Comparison of ENCODE assay signal across 24 mouse cellular contexts in the genomic region with DNA sequence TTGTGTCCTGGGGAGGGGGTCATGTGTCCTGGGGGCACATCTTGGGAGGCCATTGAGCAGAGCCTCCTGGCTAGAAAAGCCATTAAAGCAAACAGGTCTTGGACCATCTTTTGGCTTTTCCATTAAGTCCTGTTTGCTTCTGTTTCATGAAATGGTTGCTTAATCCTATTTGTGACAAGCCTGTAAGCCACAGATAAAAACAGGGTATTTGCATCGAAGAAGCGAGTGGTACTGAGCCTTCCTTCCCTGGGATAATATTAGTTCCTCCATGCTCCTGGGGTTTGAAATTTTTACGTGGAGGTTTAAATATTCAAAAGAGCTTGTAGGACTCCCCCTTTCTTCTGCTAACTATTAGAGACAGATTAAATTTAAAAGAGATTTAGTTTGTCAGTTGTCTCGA.
DNase-seq lines count a peak whose midpoint lies in the region; ATAC-seq and TF ChIP-seq lines count a peak whose summit lies in the region.
"Had no signal": no experiment of that assay in that cellular context is flagged by ENCODE, and none has a peak within 500 bp of the region (broad histone marks: within the 10 kb centered on the region; RNA-seq: fewer than 3 reads in every experiment).

No protein-coding gene starts in this region.

- ATAC-seq in forebrain, embryonic 11.5 days (replicated peaks; ENCODE audit: low FRiP score), result no peak
- ATAC-seq in hindbrain, embryonic 14.5 days (ENCODE audit: low FRiP score), result no peak
- ATAC-seq in midbrain, embryonic 13.5 days, result no peak
- no peak for ATAC-seq in midbrain, postnatal 0 days (ENCODE audit: low FRiP score)
- no peak for ATAC-seq in midbrain, embryonic 14.5 days (ENCODE audit: low FRiP score, low TSS enrichment)
- ATAC-seq: intestine, embryonic 15.5 days; Patski had no signal

- H3K9ac ChIP-seq in forebrain, embryonic 11.5 days (ENCODE audit: low read length), result no peak overlapping the region
- H3K9ac ChIP-seq in hindbrain, embryonic 14.5 days, result no peak overlapping the region
- no peak overlapping the region for H3K9ac ChIP-seq in midbrain, embryonic 13.5 days (replicated peaks)
- no peak overlapping the region for H3K9ac ChIP-seq in midbrain, postnatal 0 days (replicated peaks; ENCODE audit: low read length, poor library complexity, severe bottlenecking)
- H3K9ac ChIP-seq in midbrain, embryonic 14.5 days (replicated peaks; ENCODE audit: low read length), result no peak overlapping the region
- H3K9ac ChIP-seq: forebrain, embryonic 12.5 days; heart, embryonic 13.5 days; hindbrain, embryonic 12.5 days; intestine, embryonic 15.5 days had no signal

- H3K9me3 ChIP-seq in forebrain, embryonic 10.5 days, result no peaks in the 10 kb centered on the region
- H3K9me3 ChIP-seq in forebrain, embryonic 11.5 days (ENCODE audit: control insufficient read depth, low read length), result no peaks in the 10 kb centered on the region
- no peaks in the 10 kb centered on the region for H3K9me3 ChIP-seq in hindbrain, embryonic 10.5 days
- H3K9me3 ChIP-seq in hindbrain, embryonic 14.5 days (ENCODE audit: control insufficient read depth, low read length), result no peaks in the 10 kb centered on the region
- no peaks in the 10 kb centered on the region for H3K9me3 ChIP-seq in midbrain, embryonic 13.5 days
- no peaks in the 10 kb centered on the region for H3K9me3 ChIP-seq in midbrain, postnatal 0 days (ENCODE audit: low read length)
- H3K9me3 ChIP-seq in midbrain, embryonic 14.5 days (ENCODE audit: control insufficient read depth, low read length), result no peaks in the 10 kb centered on the region
- H3K9me3 ChIP-seq: forebrain, embryonic 12.5 days; heart, embryonic 10.5 days; heart, embryonic 13.5 days; hindbrain, embryonic 12.5 days; intestine, embryonic 15.5 days had no signal

- H3K27me3 ChIP-seq in forebrain, embryonic 10.5 days (ENCODE audit: poor library complexity, severe bottlenecking), result peaks cover 30% of the 10 kb centered on the region
- no peaks in the 10 kb centered on the region for H3K27me3 ChIP-seq in forebrain, embryonic 11.5 days (ENCODE audit: control insufficient read depth, insufficient read depth, low read length)
- H3K27me3 ChIP-seq in hindbrain, embryonic 10.5 days (ENCODE audit: insufficient read depth, poor library complexity, severe bottlenecking), result peaks cover 36% of the 10 kb centered on the region
- H3K27me3 ChIP-seq in hindbrain, embryonic 14.5 days (ENCODE audit: control insufficient read depth, insufficient read depth, low read length), result no peaks in the 10 kb centered on the region
- H3K27me3 ChIP-seq in midbrain, embryonic 13.5 days, result 0 out of 2 replicates have a peak, but pooled peaks cover 3% of the 10 kb centered on the region
- no peaks in the 10 kb centered on the region for H3K27me3 ChIP-seq in midbrain, postnatal 0 days (ENCODE audit: insufficient read depth, low read length)
- H3K27me3 ChIP-seq in midbrain, embryonic 14.5 days (ENCODE audit: control insufficient read depth, insufficient read depth, low read length), result no peaks in the 10 kb centered on the region; the same call in 1 of the 2 replicates
- H3K27me3 ChIP-seq: forebrain, embryonic 12.5 days; intestine, embryonic 15.5 days; Patski had no signal

- no peak overlapping the region for H3K4me3 ChIP-seq in forebrain, embryonic 10.5 days
- H3K4me3 ChIP-seq in forebrain, embryonic 11.5 days (ENCODE audit: low read depth, low read length), result no peak overlapping the region
- H3K4me3 ChIP-seq in hindbrain, embryonic 10.5 days, result no peak overlapping the region
- no peak overlapping the region for H3K4me3 ChIP-seq in hindbrain, embryonic 14.5 days (replicated peaks; ENCODE audit: low read length)
- H3K4me3 ChIP-seq in midbrain, embryonic 13.5 days (replicated peaks), result no peak overlapping the region
- H3K4me3 ChIP-seq in midbrain, postnatal 0 days (ENCODE audit: low read depth, low read length), result no peak overlapping the region
- no peak overlapping the region for H3K4me3 ChIP-seq in midbrain, embryonic 14.5 days (replicated peaks; ENCODE audit: low read depth, low read length)
- H3K4me3 ChIP-seq: forebrain, embryonic 12.5 days; heart, adult 2 months; heart, embryonic 10.5 days; heart, embryonic 13.5 days; hindbrain, embryonic 12.5 days; intestine, embryonic 15.5 days had no signal

- H3K4me1 ChIP-seq in forebrain, embryonic 10.5 days, result peaks cover 44% of the 10 kb centered on the region
- H3K4me1 ChIP-seq in forebrain, embryonic 11.5 days (replicated peaks; ENCODE audit: control insufficient read depth, insufficient read depth, low read length), result peaks cover 6% of the 10 kb centered on the region; the same call in 1 of the 2 replicates
- H3K4me1 ChIP-seq in hindbrain, embryonic 10.5 days (replicated peaks), result peaks cover 48% of the 10 kb centered on the region
- peaks cover 16% of the 10 kb centered on the region; the same call in 1 of the 2 replicates for H3K4me1 ChIP-seq in hindbrain, embryonic 14.5 days (replicated peaks; ENCODE audit: control insufficient read depth, insufficient read depth, low read length)
- H3K4me1 ChIP-seq in midbrain, embryonic 13.5 days (replicated peaks), result peaks cover 47% of the 10 kb centered on the region
- H3K4me1 ChIP-seq in midbrain, postnatal 0 days (ENCODE audit: insufficient read depth, low read length), result no peaks in the 10 kb centered on the region; the same call in 1 of the 2 replicates
- H3K4me1 ChIP-seq in midbrain, embryonic 14.5 days (ENCODE audit: control insufficient read depth, insufficient read depth, low read length), result peaks cover 33% of the 10 kb centered on the region
- H3K4me1 ChIP-seq: intestine, embryonic 15.5 days had no signal

- H3K27ac ChIP-seq in forebrain, embryonic 10.5 days, result peak overlapping the region; percentile 62; the same call in 1 of the 2 replicates
- H3K27ac ChIP-seq in forebrain, embryonic 11.5 days (ENCODE audit: low read depth, low read length), result no peak overlapping the region
- H3K27ac ChIP-seq in hindbrain, embryonic 10.5 days, result peak overlapping the region; percentile 77; the same call in 1 of the 2 replicates
- no peak overlapping the region for H3K27ac ChIP-seq in hindbrain, embryonic 14.5 days
- H3K27ac ChIP-seq in midbrain, embryonic 13.5 days, result peak overlapping the region; percentile 19; the same call in 1 of the 2 replicates
- H3K27ac ChIP-seq in midbrain, postnatal 0 days (ENCODE audit: low read depth, low read length), result no peak overlapping the region
- peak overlapping the region; percentile 64 for H3K27ac ChIP-seq in midbrain, embryonic 14.5 days (replicated peaks; ENCODE audit: low read depth, low read length)
- H3K27ac ChIP-seq: heart, adult 2 months; heart, embryonic 10.5 days; heart, embryonic 13.5 days; intestine, embryonic 15.5 days had no signal

- no peak overlapping the region for H3K4me2 ChIP-seq in forebrain, embryonic 11.5 days (ENCODE audit: low read depth, low read length, severe bottlenecking)
- H3K4me2 ChIP-seq in hindbrain, embryonic 14.5 days (replicated peaks), result no peak overlapping the region
- no peak overlapping the region for H3K4me2 ChIP-seq in midbrain, embryonic 13.5 days (replicated peaks)
- no peak overlapping the region for H3K4me2 ChIP-seq in midbrain, postnatal 0 days (ENCODE audit: low read depth, low read length, poor library complexity, severe bottlenecking)
- no peak overlapping the region for H3K4me2 ChIP-seq in midbrain, embryonic 14.5 days (ENCODE audit: low read length)
- H3K4me2 ChIP-seq: forebrain, embryonic 12.5 days; heart, embryonic 13.5 days; hindbrain, embryonic 12.5 days; intestine, embryonic 15.5 days had no signal

- no peaks in the 10 kb centered on the region for H3K36me3 ChIP-seq in forebrain, embryonic 10.5 days (replicated peaks)
- H3K36me3 ChIP-seq in forebrain, embryonic 11.5 days (ENCODE audit: control insufficient read depth, insufficient read depth, low read length), result no peaks in the 10 kb centered on the region
- no peaks in the 10 kb centered on the region for H3K36me3 ChIP-seq in hindbrain, embryonic 10.5 days
- H3K36me3 ChIP-seq in hindbrain, embryonic 14.5 days (replicated peaks; ENCODE audit: control insufficient read depth, insufficient read depth), result no peaks in the 10 kb centered on the region
- no peaks in the 10 kb centered on the region for H3K36me3 ChIP-seq in midbrain, embryonic 13.5 days
- no peaks in the 10 kb centered on the region for H3K36me3 ChIP-seq in midbrain, postnatal 0 days (ENCODE audit: insufficient read depth, low read length)
- no peaks in the 10 kb centered on the region for H3K36me3 ChIP-seq in midbrain, embryonic 14.5 days (ENCODE audit: control insufficient read depth, insufficient read depth, low read length)
- H3K36me3 ChIP-seq: forebrain, embryonic 12.5 days; heart, embryonic 10.5 days; heart, embryonic 13.5 days; hindbrain, embryonic 12.5 days; intestine, embryonic 15.5 days had no signal

- WGBS in forebrain, embryonic 10.5 days, result 65% methylated on average over 4 of the region's 4 CpGs
- WGBS in forebrain, embryonic 11.5 days, result 50% methylated on average over 4 of the region's 4 CpGs
- 79% methylated on average over 4 of the region's 4 CpGs for WGBS in hindbrain, embryonic 10.5 days
- 53% methylated on average over 4 of the region's 4 CpGs for WGBS in hindbrain, embryonic 14.5 days
- WGBS in midbrain, embryonic 13.5 days, result 24% methylated on average over 4 of the region's 4 CpGs
- 16% methylated on average over 4 of the region's 4 CpGs for WGBS in midbrain, postnatal 0 days
- WGBS in midbrain, embryonic 14.5 days, result 12% methylated on average over 4 of the region's 4 CpGs

- no peak for TF ChIP-seq CTCF in midbrain, postnatal 0 days (IDR thresholded peaks at IDR 0.05)

- no peak for DNase-seq in forebrain, embryonic 10.5 days (ENCODE audit: extremely low spot score, low spot score)
- DNase-seq in forebrain, embryonic 11.5 days (ENCODE audit: low spot score), result no peak
- DNase-seq in hindbrain, embryonic 10.5 days (ENCODE audit: low spot score), result no peak
- DNase-seq in hindbrain, embryonic 14.5 days (ENCODE audit: low spot score), result no peak
- no peak for DNase-seq in midbrain, postnatal 0 days (ENCODE audit: low spot score)
- peak; percentile 63 for DNase-seq in midbrain, embryonic 14.5 days
- no peak for DNase-seq in cerebellum, postnatal 4 days (ENCODE audit: low spot score in 2 of 2)
- DNase-seq: adrenal gland, postnatal 10 days; adrenal gland, postnatal 36 days; cerebellum, adult 11 months; cerebellum, adult 8-10 months; cerebellum, postnatal 36 days; gastrocnemius, postnatal 10 days; gastrocnemius, postnatal 36 days; heart, adult 2 months; heart, postnatal 14 days; heart, postnatal 4 days had no signal

Comparison
In these comparisons a context has a peak if more than half of its experiments do, and no peak if none do; other contexts are left out.
1. H3K27ac ChIP-seq: peak in forebrain, embryonic 10.5 days (single experiment), hindbrain, embryonic 10.5 days (single experiment), midbrain, embryonic 13.5 days (single experiment) and midbrain, embryonic 14.5 days (single experiment); none in forebrain, embryonic 11.5 days (single experiment), hindbrain, embryonic 14.5 days (single experiment) and midbrain, postnatal 0 days (single experiment).